Mouse (Mus musculus) bone marrow, adult 2 months (tissue): ENCODE data around the gene Slc15a1.

Experiments
- CTCF ChIP-seq: fragments of 200-500 bp; IDR thresholded peaks from 2 replicates; pipeline ENCODE4 v1.5.1; 2011; ENCODE audit warnings: low read length, control low read depth; ENCODE audit not compliant: control insufficient read depth, insufficient read depth
- POLR2A ChIP-seq: fragments of 200-500 bp; IDR thresholded peaks from 2 replicates; pipeline ENCODE4 v1.6.1; 2011; ENCODE audit warnings: low read depth, mild to moderate bottlenecking, control low read depth, low read length, borderline replicate concordance; ENCODE audit not compliant: control insufficient read depth

DNA sequence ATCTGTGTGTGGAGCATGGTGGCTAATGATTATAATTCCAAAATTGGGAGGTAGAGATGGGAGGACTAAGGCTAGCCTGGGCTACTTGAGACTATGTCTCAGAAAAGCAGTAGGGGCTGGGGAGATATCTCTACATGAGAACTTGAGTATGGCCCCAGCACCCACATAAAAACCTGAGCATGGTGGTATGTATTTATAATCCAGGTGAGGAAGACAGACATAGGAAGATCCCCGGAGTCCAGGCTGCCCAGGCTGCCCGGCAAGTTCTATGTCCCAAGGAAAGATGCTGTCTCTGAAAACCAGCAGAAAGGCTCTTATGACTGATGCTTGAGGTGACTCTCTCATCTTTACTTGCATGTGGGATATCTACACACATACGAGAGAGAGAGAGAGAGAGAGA is 68.6 kb downstream of the Slc15a1 start:
- TF ChIP-seq POLR2A (no peak), CTCF (no peak)
